Mouse (Mus musculus): ENCODE results near the gene Srarp.

DNA sequence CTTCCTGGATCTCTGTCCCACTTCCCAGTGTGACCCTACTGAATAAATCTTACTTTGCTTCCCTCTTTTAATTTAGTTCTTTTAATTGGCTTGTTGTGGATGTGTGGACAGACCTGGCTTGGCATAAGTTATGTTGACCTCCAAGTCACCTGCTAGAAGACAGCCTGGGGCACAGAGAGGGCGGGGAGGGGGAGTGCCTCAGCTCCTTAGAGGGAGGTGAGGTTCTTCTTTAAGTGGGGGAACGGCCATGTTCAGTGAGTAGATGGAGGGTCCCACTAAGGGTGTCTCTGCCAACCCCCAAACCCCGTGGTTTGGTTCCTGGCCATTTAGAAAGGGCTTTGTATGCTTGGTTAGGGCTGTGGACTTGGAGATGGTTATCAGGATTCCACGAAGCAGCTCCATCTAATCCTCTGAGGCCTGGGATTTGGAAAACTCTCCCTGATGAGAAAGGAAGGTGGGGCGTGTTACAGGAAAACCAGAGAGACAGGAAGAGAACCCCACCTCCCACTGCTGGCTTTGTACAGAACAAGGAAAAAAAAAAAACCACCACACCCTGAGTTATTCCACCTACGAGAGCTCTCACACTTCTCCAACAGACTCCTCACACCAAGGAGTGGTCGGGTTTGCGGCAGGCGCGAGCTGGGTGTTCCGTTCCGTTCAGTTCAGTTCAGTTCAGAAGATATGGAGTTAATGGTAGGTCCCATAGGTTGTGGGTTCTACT lies 3.3 kb upstream of the Srarp start:
- TF ChIP-seq POLR2A (IDR thresholded peaks at IDR 0.05; ENCODE audit: low read depth, low read length) (no peak), CTCF (IDR thresholded peaks at IDR 0.05; ENCODE audit: extremely low read depth, insufficient read depth, insufficient read length, insufficient replicate concordance) (no peak)

Measured in spleen, adult 2 months (tissue).